Mouse (Mus musculus) adrenal gland, postnatal 25 days (tissue): Measurements from ENCODE around the gene Arhgap27. TPM values are rescaled to one million over a fixed set of nuclear protein-coding genes. Genes with fewer than 3 reads are reported as not detected.
"Not testable (repeated sequence)": the region's sequence is repeated elsewhere in the genome, so short reads cannot be mapped to it uniquely, and the experiment has no call there.

Experiments used
- DNase-seq: peaks from one replicate; pipeline ENCODE4 v3.0.0; 2021; ENCODE audit warnings: mixed read lengths
- long read RNA-seq: library from polyadenylated mRNA; stranded (forward); transcript quantifications from one replicate; pipeline ENCODE4 v2.0.0, GENCODE M21; 2021
- total RNA-seq: library from RNA; stranded (reverse); gene quantifications from 2 replicates; pipeline ENCODE4 v1.2.3, GENCODE M21; 2021

Arhgap27 gene
- total RNA-seq = 12.8 and 15.2 TPM in 2 replicates
- long read RNA-seq, full-length matches to known transcripts = 4 of 9 reads
- long read RNA-seq, partial matches to known transcripts = 3 of 9 reads
- long read RNA-seq, other reads (novel, unspliced or antisense) = 2 of 9 reads

- peak; percentile 67 for DNase-seq
Observed at GRCm38 (mm10) chr11:103363214-103364148, at the start of gene Arhgap27. Arhgap27 (minus strand) TSS chr11:103363692.

DNA sequence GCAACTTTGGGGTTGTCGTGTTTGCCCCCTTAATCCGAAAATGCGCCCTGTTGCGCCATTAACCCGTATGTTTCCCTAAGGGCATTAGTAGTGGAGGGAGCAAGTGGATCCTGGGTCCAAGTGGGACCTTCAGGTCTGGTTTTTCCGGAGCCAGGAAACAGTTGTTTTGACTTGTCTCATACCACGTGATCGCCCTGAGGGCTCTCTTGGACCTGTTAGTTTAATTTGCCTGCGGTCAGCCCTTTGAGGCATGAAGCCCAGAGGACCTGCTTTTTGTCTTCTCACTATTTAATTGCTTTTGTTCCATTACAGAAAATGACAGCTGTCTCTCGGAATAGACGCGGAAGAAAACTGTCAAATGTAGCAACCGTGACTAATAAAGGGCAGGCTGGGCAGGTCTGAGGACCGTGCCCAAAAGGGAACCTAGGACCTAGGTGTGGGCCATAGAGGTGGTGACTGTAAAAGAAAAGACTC lies 49.5 kb upstream of the Arhgap27 start:
- DNase-seq = no peak

GRCm38 (mm10) chr11:103411981-103412949 lies 48.8 kb upstream of the Arhgap27 start, which contains the start of gene Plekhm1:
Plekhm1 (minus strand) TSS chr11:103412687.
- peak; percentile 96 for DNase-seq

DNA sequence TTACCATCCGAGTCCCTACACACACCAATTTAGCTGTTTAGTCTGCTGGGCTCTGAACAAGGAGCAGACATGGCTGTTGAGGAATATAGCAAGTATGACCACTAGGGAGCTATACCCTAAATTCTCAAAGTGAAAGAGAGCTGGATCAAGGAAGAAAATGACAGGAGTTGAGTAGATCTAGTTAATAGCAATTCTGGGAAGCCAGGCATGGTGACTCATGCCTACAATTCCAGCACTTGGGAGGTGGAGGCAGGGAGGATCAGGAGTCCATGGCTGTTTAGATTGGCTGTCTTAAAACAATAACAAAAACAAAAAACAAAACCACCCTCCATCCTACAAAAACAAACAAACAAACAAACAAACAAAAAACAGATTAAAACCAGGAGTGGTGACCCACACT lies 47.8 kb upstream of the Arhgap27 start:
- no peak for DNase-seq

- no peak for DNase-seq
Observed at GRCm38 (mm10) chr11:103408880-103409279, 45.4 kb upstream of the Arhgap27 start.

- DNase-seq = not testable (repeated sequence)
Observed at GRCm38 (mm10) chr11:103407136-103407535, 43.6 kb upstream of the Arhgap27 start.

DNA sequence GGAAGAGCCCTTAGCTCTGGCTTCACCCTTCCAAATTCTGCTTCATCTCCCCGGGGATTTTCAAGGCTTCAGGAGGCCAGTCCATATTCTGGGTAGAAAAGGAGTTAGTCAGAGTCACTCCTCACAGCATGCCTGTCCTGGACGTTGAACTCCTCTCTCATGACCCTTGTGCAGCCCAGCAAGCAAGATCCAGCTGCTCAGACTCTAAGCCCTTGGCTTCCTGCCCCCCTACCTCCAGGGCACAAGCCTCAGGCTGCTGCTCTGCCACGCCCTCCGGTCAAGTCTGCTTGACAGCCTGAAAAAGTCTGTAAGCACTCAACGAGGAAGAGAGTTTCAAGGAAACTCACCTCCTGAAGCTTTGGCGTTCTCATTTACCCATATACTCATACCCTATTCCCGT lies 43.1 kb upstream of the Arhgap27 start:
- DNase-seq = peak; percentile 25

- no peak for DNase-seq
Observed at GRCm38 (mm10) chr11:103405814-103406213, 42.3 kb upstream of the Arhgap27 start.

- DNase-seq = no peak
Observed at GRCm38 (mm10) chr11:103404618-103405017, 41.1 kb upstream of the Arhgap27 start.

GRCm38 (mm10) chr11:103403776-103404175 lies 40.3 kb upstream of the Arhgap27 start:
- DNase-seq = no peak

GRCm38 (mm10) chr11:103402738-103403137 lies 39.2 kb upstream of the Arhgap27 start:
- no peak for DNase-seq

DNA sequence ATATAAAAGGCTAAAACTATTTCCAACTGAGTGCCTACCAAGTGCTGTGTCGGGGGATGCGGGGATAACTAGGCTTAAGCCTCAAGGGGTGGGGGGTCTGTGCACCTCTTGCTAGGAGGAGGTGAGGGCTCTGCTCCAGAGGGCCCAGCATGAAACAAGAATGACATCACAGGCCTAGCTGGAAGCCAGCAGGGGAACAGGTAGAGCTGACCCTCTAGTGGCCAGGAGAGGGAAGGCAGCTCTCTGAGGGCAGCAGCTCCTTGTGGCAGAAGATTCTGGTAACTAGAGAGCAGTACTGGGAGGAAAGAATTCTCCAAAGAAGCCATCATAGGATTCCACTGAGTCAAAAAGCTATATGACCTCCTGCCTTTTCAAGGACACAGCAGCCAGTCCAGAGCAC lies 38.7 kb upstream of the Arhgap27 start:
- DNase-seq = peak; percentile 30

- peak; percentile 27 for DNase-seq
Observed at GRCm38 (mm10) chr11:103399986-103400385, 36.5 kb upstream of the Arhgap27 start.

- DNase-seq = no peak
Observed at GRCm38 (mm10) chr11:103399050-103399449, 35.6 kb upstream of the Arhgap27 start.

DNA sequence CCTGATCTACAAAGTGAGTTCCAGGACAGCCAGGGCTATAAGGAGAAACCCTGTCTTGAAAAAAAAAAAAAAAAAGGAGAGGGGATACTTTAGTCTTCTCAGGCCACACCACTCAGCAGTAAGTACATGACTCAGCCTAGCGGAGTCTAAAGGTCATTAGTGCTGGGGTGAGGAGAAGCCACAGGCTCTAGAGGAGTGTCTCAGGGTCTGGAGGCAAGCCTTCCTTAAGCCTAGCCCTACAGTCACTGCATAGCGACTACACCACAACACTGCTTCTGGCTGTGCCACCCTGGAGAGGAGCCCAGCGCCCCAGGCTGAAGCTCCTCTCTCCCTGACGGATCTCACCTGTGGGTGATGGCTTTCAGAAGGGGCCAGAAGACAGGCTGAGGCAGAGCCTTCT lies 33.2 kb upstream of the Arhgap27 start:
- DNase-seq = no peak

GRCm38 (mm10) chr11:103396236-103396635 lies 32.7 kb upstream of the Arhgap27 start:
- DNase-seq = no peak

DNA sequence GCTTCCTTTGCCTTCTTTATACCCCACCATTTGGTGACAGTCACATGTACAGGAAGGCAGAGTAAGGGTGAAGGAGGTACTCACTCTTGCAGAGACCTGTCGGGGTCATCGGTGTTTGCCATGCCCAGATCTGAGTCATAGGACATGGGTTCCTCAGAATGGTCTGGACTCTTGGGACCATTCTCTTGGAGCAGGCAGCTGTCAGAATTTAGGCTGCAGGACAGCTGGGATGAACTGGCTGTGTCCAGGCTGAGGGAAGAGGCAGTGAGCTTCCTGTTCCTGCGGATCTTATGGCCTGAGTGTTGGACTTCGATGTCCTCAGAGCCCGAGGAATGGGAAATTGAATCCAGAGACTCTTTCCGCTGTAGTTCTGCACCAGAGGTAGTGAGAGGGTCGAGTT lies 31.1 kb upstream of the Arhgap27 start:
- DNase-seq = no peak

DNA sequence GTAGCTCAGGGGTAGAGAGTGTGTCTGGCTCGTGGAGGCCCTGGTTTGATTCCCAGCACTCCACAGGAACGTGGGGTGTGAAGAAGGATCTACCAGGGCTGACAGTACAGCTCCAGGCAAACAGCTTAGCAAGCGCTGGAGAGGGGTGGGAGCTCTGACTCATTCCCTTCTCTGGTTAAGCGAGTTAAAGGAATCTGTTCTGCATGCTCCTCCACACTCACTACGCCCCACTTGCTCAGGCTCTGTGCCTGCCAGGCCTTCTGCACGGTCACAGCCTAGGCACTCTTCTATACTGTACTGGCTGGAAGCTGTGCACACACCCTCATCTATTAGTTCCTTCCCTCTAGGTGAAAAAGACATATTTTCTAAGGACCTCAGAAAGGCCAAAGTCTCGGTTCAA lies 30.5 kb upstream of the Arhgap27 start:
- DNase-seq = no peak

DNA sequence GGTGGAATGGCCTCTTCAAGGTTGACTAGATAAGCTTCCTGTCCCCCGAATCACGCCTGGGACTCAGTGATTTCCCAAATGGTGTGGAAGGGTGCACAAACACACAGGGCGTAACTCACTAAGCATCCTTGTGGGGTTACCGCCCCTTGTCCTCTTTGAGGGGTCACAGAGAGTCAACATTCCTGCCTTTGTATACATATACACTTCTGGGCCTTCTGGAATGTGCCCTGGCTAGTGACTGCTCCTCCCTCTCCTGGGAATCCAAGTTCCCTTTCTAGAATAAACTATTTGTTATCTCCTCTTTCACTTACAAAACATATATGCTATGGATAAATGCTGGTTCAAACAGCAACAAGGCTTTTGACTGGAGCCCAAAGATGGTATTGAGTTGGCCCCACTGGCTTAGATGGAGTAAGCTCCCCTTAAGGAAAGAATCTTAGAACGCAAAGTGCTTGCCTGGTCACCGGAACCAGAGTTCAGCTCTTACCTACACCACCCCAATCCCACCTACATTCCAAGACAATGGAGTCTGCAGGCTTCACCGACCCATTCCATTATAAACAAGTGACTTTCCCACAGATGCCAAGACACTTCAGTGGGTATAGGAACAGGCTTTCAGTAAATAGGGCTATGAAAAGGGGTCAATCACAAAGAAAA lies 24.5 kb upstream of the Arhgap27 start:
- no peak for DNase-seq

DNA sequence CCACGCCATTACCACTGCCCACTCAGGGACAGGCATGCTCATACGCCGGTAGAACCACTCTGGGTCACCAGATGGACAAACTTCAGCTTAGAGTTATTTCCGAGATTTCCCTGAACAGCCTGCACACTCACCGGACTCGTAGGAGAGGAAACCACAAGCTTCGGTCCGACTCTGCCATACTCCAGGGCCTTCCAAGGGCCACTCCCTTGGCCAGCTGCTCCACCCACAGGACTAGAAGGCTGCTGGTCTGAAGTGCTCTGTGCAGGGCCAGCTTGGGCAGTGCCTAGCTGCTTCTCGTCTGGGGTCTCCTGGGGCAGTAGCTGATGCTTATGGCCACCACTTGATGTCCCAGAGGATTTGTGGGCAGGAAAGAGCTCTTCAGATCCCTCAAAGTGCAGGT lies 23.3 kb upstream of the Arhgap27 start:
- no peak for DNase-seq

GRCm38 (mm10) chr11:103381956-103382613 lies 18.6 kb upstream of the Arhgap27 start:
- DNase-seq = peak; percentile 57
